Mouse (Mus musculus): ENCODE measurements around the gene Fam25c. TPM values are rescaled to one million over a fixed set of nuclear protein-coding genes. Genes with fewer than 3 reads are reported as not detected.

Fam25c gene
- polyA plus RNA-seq, 2 experiments, result 0.28 TPM; not detected in 1

- no peaks in the 10 kb centered on the region for H3K9me3 ChIP-seq (ENCODE audit: control insufficient read depth, low read length)
- DNase-seq (ENCODE audit: low read depth in 3 of 3, low spot score in 3 of 3), result no peak
- no peaks in the 10 kb centered on the region for H3K4me1 ChIP-seq (replicated peaks; ENCODE audit: control insufficient read depth in 2 of 2, insufficient read depth in 2 of 2, low read length in 1 of 2)
- no peak overlapping the region for H3K27ac ChIP-seq
- no peak overlapping the region for H3K4me2 ChIP-seq (ENCODE audit: low read depth)
- H3K27me3 ChIP-seq (ENCODE audit: control insufficient read depth, insufficient read depth, low read length), result no peaks in the 10 kb centered on the region
- WGBS (ENCODE audit: insufficient replicate concordance), result 50% methylated on average over 6 of the region's 6 CpGs
- no peaks in the 10 kb centered on the region for H3K36me3 ChIP-seq (replicated peaks; ENCODE audit: control insufficient read depth, insufficient read depth, low read depth)
- no peak overlapping the region for H3K4me3 ChIP-seq (ENCODE audit: insufficient read depth in 1 of 2, low read depth in 2 of 2, low read length in 2 of 2)
- ATAC-seq (ENCODE audit: insufficient read depth), result no peak
- no peak overlapping the region for H3K9ac ChIP-seq (replicated peaks)
- no peak for TF ChIP-seq EP300 (IDR thresholded peaks at IDR 0.05; ENCODE audit: low read depth)
- no peak for TF ChIP-seq CTCF (IDR thresholded peaks at IDR 0.05; ENCODE audit: low read depth)
These were observed 18.3 kb upstream of the Fam25c start for GRCm38 (mm10) chr14:34373581-34373980.

DNA sequence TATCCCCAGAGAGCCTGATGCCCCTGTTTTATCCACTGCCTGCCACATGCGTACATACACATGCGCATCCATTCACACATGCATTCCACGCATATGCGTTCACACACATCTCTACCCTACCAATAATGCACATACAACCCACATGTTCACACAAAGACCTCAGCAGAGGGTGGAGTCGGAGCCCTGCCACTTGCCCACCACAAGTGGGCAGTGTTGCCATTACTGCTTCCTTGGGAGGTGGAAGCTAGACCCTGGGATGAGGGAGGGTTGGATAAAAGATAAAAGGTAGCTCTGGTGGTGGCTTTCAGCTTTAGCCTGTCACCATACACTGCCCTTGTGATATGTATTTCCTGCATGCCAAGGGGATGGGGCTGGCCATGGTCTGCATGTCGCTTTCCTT is 17.4 kb upstream of the Fam25c start:
- peak; percentile 61 for TF ChIP-seq CTCF (IDR thresholded peaks at IDR 0.05; ENCODE audit: low read depth)
- no peak for TF ChIP-seq EP300 (IDR thresholded peaks at IDR 0.05; ENCODE audit: low read depth)

GRCm38 (mm10) chr14:34371763-34372162 is 16.5 kb upstream of the Fam25c start:
- Histone ChIP-seq H3K4me2 (ENCODE audit: low read depth) (no peak overlapping the region), H3K4me3 (ENCODE audit: insufficient read depth in 1 of 2, low read depth in 2 of 2, low read length in 2 of 2) (no peak overlapping the region), H3K9ac (replicated peaks) (no peak overlapping the region), H3K4me1 (replicated peaks; ENCODE audit: control insufficient read depth in 2 of 2, insufficient read depth in 2 of 2, low read length in 1 of 2) (no peaks in the 10 kb centered on the region), H3K36me3 (replicated peaks; ENCODE audit: control insufficient read depth, insufficient read depth, low read depth) (no peaks in the 10 kb centered on the region), H3K27ac (no peak overlapping the region), H3K9me3 (ENCODE audit: control insufficient read depth, low read length) (no peaks in the 10 kb centered on the region), H3K27me3 (ENCODE audit: control insufficient read depth, insufficient read depth, low read length) (no peaks in the 10 kb centered on the region)
- ATAC-seq (ENCODE audit: insufficient read depth) (no peak), DNase-seq (ENCODE audit: low read depth in 3 of 3, low spot score in 3 of 3) (no peak)
- TF ChIP-seq CTCF (IDR thresholded peaks at IDR 0.05; ENCODE audit: low read depth) (no peak), EP300 (IDR thresholded peaks at IDR 0.05; ENCODE audit: low read depth) (no peak)
- 60% methylated on average over 2 of the region's 2 CpGs for WGBS (ENCODE audit: insufficient replicate concordance)

More for the DNA sequence above, 17.4 kb upstream of the Fam25c start:
- H3K36me3 ChIP-seq (replicated peaks; ENCODE audit: control insufficient read depth, insufficient read depth, low read depth), result no peaks in the 10 kb centered on the region
- no peak for ATAC-seq (ENCODE audit: insufficient read depth)
- H3K9me3 ChIP-seq (ENCODE audit: control insufficient read depth, low read length), result no peaks in the 10 kb centered on the region
- 67% methylated on average over 6 of the region's 6 CpGs for WGBS (ENCODE audit: insufficient replicate concordance)
- H3K4me2 ChIP-seq (ENCODE audit: low read depth), result no peak overlapping the region
- DNase-seq (ENCODE audit: low read depth in 3 of 3, low spot score in 3 of 3), result no peak
- H3K27ac ChIP-seq, result no peak overlapping the region
- no peaks in the 10 kb centered on the region for H3K27me3 ChIP-seq (ENCODE audit: control insufficient read depth, insufficient read depth, low read length)
- H3K4me1 ChIP-seq (replicated peaks; ENCODE audit: control insufficient read depth in 2 of 2, insufficient read depth in 2 of 2, low read length in 1 of 2), result no peaks in the 10 kb centered on the region
- H3K4me3 ChIP-seq (ENCODE audit: insufficient read depth in 1 of 2, low read depth in 2 of 2, low read length in 2 of 2), result no peak overlapping the region
- H3K9ac ChIP-seq (replicated peaks), result no peak overlapping the region

GRCm38 (mm10) chr14:34370921-34371320 is 15.7 kb upstream of the Fam25c start:
- no peak for TF ChIP-seq CTCF (IDR thresholded peaks at IDR 0.05; ENCODE audit: low read depth)
- no peak for TF ChIP-seq EP300 (IDR thresholded peaks at IDR 0.05; ENCODE audit: low read depth)
- no peaks in the 10 kb centered on the region for H3K4me1 ChIP-seq (replicated peaks; ENCODE audit: control insufficient read depth in 2 of 2, insufficient read depth in 2 of 2, low read length in 1 of 2)
- DNase-seq (ENCODE audit: low read depth in 3 of 3, low spot score in 3 of 3) (no peak), ATAC-seq (ENCODE audit: insufficient read depth) (no peak)
- H3K4me3 ChIP-seq (ENCODE audit: insufficient read depth in 1 of 2, low read depth in 2 of 2, low read length in 2 of 2), result no peak overlapping the region
- H3K27ac ChIP-seq, result no peak overlapping the region
- 51% methylated on average over 3 of the region's 3 CpGs for WGBS (ENCODE audit: insufficient replicate concordance)
- no peak overlapping the region for H3K4me2 ChIP-seq (ENCODE audit: low read depth)
- H3K9ac ChIP-seq (replicated peaks), result no peak overlapping the region
- H3K27me3 ChIP-seq (ENCODE audit: control insufficient read depth, insufficient read depth, low read length), result no peaks in the 10 kb centered on the region
- H3K9me3 ChIP-seq (ENCODE audit: control insufficient read depth, low read length), result no peaks in the 10 kb centered on the region
- H3K36me3 ChIP-seq (replicated peaks; ENCODE audit: control insufficient read depth, insufficient read depth, low read depth), result no peaks in the 10 kb centered on the region

GRCm38 (mm10) chr14:34370203-34370602 is 15.0 kb upstream of the Fam25c start:
- H3K36me3 ChIP-seq (replicated peaks; ENCODE audit: control insufficient read depth, insufficient read depth, low read depth), result no peaks in the 10 kb centered on the region
- no peak overlapping the region for H3K4me2 ChIP-seq (ENCODE audit: low read depth)
- no peak overlapping the region for H3K4me3 ChIP-seq (ENCODE audit: insufficient read depth in 1 of 2, low read depth in 2 of 2, low read length in 2 of 2)
- H3K27me3 ChIP-seq (ENCODE audit: control insufficient read depth, insufficient read depth, low read length), result no peaks in the 10 kb centered on the region
- H3K9me3 ChIP-seq (ENCODE audit: control insufficient read depth, low read length), result no peaks in the 10 kb centered on the region
- DNase-seq (ENCODE audit: low read depth in 3 of 3, low spot score in 3 of 3), result no peak
- no peak for ATAC-seq (ENCODE audit: insufficient read depth)
- H3K27ac ChIP-seq, result no peak overlapping the region
- TF ChIP-seq EP300 (IDR thresholded peaks at IDR 0.05; ENCODE audit: low read depth) (no peak), CTCF (IDR thresholded peaks at IDR 0.05; ENCODE audit: low read depth) (peak; percentile 26)
- no peaks in the 10 kb centered on the region for H3K4me1 ChIP-seq (replicated peaks; ENCODE audit: control insufficient read depth in 2 of 2, insufficient read depth in 2 of 2, low read length in 1 of 2)
- 40% methylated on average over 3 of the region's 3 CpGs for WGBS (ENCODE audit: insufficient replicate concordance)
- H3K9ac ChIP-seq (replicated peaks), result no peak overlapping the region

Measured in liver, embryonic 14.5 days (tissue).